Mouse (Mus musculus) limb, embryonic 11.5 days (tissue): ENCODE data around the gene Slc25a25. TPM values are rescaled to one million over a fixed set of nuclear protein-coding genes. Genes with fewer than 3 reads are reported as not detected.

Source experiments
- ATAC-seq: fragments of 200-750 bp; cut with Nextera tagmentation; 2 replicates; pipeline ENCODE4 v1.8.0; 2017; ENCODE audit warnings: low read depth; ENCODE audit not compliant: insufficient number of reproducible peaks, low FRiP score, low TSS enrichment
- DNase-seq: peaks from one replicate; pipeline ENCODE4 v3.0.0-alpha.2; 2015; ENCODE audit warnings: low spot score
- H3K27ac ChIP-seq: fragments of 300-500 bp; sonication (generic); replicated peaks from 2 replicates; pipeline ENCODE4 v1.5.1; 2014; ENCODE audit warnings: low read depth, mild to moderate bottlenecking, low read length
- H3K27me3 ChIP-seq: fragments of 300-500 bp; sonication (generic); 2 replicates; pipeline ENCODE4 v1.6.1; 2014; ENCODE audit warnings: mild to moderate bottlenecking, low read length, mixed read lengths; ENCODE audit not compliant: control insufficient read depth, insufficient read depth
- H3K36me3 ChIP-seq: fragments of 300-500 bp; sonication (generic); 2 replicates; pipeline ENCODE4 v1.6.1; 2014; ENCODE audit warnings: mild to moderate bottlenecking, low read length, moderate library complexity, mixed read lengths; ENCODE audit not compliant: control insufficient read depth, insufficient read depth
- H3K4me1 ChIP-seq: fragments of 300-500 bp; sonication (generic); 2 replicates; pipeline ENCODE4 v1.6.1; 2014; ENCODE audit warnings: low read length, mixed read lengths; ENCODE audit not compliant: control insufficient read depth, insufficient read depth
- H3K4me2 ChIP-seq: fragments of 300-500 bp; sonication (generic); 2 replicates; pipeline ENCODE4 v1.6.1; 2014; ENCODE audit warnings: low read depth, mild to moderate bottlenecking, moderate library complexity; ENCODE audit not compliant: severe bottlenecking
- H3K4me3 ChIP-seq: fragments of 300-500 bp; sonication (generic); 2 replicates; pipeline ENCODE4 v1.5.1; 2014; ENCODE audit warnings: low read depth, low read length
- H3K9ac ChIP-seq: fragments of 300-500 bp; sonication (generic); 2 replicates; pipeline ENCODE4 v1.6.1; 2014; ENCODE audit warnings: mild to moderate bottlenecking, low read length
- H3K9me3 ChIP-seq: fragments of 300-500 bp; sonication (generic); 2 replicates; pipeline ENCODE4 v1.6.1; 2016; ENCODE audit warnings: low read length; ENCODE audit not compliant: control insufficient read depth
- WGBS: fragments of 180-500 bp; shearing (Covaris S2); extraction: QIAGEN DNeasy Blood & Tissue Kit; methylation state at CpG from one replicate; pipeline ENCODE4 v1.1.7; 2014; 5-methylcytosine and 5-hydroxymethylcytosine counted together
- polyA plus RNA-seq: library from polyadenylated mRNA; unstranded; fragments of >200 nt; fragmentation: Nextera tagmentation; extraction: Ambion mirVana; gene quantifications from 2 replicates; pipeline ENCODE4 v1.2.1, GENCODE M21; 2014

Slc25a25 gene
- polyA plus RNA-seq, 1 experiment from 2014 or later, result 19.2 TPM

DNA sequence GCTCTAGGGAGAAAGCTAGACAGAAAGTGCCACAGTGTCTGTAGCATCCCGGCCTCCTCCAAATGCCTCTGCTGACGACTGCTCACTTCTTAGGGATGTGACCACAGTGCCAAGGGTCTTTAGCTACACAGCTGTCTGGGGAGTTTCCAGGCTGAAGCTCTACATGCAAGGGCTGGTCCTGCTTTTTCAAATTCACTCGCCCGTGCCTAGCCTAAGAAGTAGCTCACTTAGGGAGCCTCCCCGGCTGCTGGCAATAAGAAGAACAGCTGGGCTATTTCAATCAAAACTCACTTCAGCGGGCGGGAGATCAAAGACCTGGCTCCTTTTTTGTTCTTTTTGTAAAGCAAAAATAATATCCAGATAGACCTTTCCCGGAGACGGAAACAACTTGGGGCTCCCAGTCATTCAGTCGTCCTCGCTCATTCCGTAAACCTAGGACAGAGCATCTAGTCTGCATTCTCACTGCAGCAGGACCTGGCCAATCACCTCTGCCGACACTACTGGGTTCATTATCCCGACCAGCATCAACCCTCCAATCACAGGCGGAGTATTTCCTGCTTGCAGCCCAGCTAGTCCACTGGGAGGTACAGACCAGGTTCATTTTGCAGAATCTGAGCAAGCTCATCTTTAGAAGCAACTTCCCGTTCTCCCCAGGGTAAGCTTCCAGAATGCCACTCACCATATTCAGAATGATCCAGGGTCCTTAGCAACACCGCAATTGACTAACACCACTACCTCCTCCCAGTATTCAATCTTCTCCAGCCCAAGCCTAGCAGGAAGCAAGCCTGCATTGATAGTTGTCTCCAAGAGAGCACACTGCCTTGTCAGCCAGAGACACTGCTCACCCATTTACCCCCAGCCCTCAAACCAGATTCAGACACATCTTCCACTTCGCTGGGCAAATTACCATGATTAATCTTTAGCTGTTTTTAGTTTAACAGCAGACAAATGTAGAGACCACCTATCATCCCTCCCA is 20.3 kb downstream of the Slc25a25 start:
- H3K36me3 ChIP-seq, result no peaks in the 10 kb centered on the region
- H3K4me3 ChIP-seq, result peak overlapping the region; percentile 47
- WGBS, result 10% methylated on average over 18 of the region's 18 CpGs
- ATAC-seq (peak; percentile 89), DNase-seq (peak; percentile 91)
- H3K9me3 ChIP-seq, result no peaks in the 10 kb centered on the region
- H3K27ac ChIP-seq, result 0 out of 2 replicates have a peak overlapping the region, but pooled peaks have one; percentile 2
- H3K9ac ChIP-seq, result peak overlapping the region; percentile 71
- peaks cover 13% of the 10 kb centered on the region for H3K4me1 ChIP-seq
- peak overlapping the region; percentile 62 for H3K4me2 ChIP-seq
- no peaks in the 10 kb centered on the region for H3K27me3 ChIP-seq

DNA sequence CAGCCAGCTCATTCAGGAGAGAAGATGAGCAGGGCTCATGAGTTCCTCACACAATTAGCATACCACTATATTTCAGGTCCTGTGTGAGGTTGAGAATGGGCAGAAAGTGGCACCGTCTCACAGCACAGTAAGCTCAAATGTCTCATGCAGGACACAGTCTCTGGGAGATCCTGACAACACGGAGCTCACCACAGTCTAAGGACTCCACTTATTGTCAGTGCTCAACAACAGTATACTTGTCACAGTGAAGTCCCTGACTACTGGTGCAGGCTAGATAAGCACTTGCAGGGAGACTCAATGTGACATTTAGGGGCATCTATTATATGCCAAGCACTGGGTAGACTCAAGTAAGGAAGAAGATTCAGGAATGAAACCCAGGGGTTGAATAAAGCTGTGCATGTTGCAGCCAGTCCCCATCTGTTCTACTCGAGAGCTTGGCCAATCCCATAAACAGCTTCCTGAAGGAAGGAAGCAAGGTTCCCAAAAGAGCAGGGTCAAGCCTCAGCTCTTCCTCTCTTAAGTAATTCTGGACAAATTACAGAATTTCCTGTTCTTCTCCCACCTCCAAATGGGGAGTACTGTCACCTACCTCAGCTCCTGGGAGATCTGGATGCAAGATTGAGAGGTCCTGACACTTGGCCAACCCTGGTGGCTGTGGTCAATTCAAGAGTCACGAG is 21.9 kb downstream of the Slc25a25 start:
- Histone ChIP-seq H3K9ac (no peak overlapping the region), H3K4me1 (peaks cover 18% of the 10 kb centered on the region)

DNA sequence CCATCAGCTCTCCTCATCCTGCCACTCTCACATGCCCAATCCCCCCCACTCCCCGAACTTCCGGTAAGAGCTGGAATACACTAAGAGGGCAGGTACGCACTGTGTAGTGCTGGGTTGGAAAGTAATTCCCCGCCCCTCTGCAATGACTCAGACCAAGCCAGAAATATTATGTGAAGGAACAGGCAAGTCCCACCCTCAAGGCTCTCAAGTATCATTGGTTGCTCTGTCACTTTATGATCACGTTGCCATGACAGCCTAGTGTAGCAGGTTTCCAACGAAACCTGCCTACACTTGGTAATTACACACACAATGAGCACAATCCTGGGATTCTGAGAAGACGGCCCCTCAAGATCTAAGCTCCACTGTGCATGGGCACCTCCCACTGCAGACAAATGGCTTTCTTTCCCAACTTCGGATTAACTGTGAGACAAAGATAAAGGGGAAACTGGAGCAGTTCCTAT is 23.0 kb downstream of the Slc25a25 start:
- no peaks in the 10 kb centered on the region for H3K9me3 ChIP-seq
- no peak overlapping the region for H3K9ac ChIP-seq
- no peak overlapping the region for H3K27ac ChIP-seq
- DNase-seq (no peak), ATAC-seq (peak; percentile 23; the same call in 1 of the 2 replicates)
- no peaks in the 10 kb centered on the region for H3K36me3 ChIP-seq
- H3K4me2 ChIP-seq, result 0 out of 2 replicates have a peak overlapping the region, but pooled peaks have one; percentile 24
- 59% methylated on average over 8 of the region's 8 CpGs for WGBS
- no peaks in the 10 kb centered on the region for H3K27me3 ChIP-seq
- H3K4me1 ChIP-seq, result peaks cover 27% of the 10 kb centered on the region
- H3K4me3 ChIP-seq, result no peak overlapping the region

More for the DNA sequence above, 21.9 kb downstream of the Slc25a25 start:
- H3K4me3 ChIP-seq, result no peak overlapping the region
- H3K27ac ChIP-seq, result no peak overlapping the region
- H3K27me3 ChIP-seq, result no peaks in the 10 kb centered on the region
- no peak overlapping the region for H3K4me2 ChIP-seq
- no peak for ATAC-seq
- no peak for DNase-seq
- H3K9me3 ChIP-seq, result no peaks in the 10 kb centered on the region
- no peaks in the 10 kb centered on the region for H3K36me3 ChIP-seq
- WGBS, result 81% methylated on average over 4 of the region's 4 CpGs

DNA sequence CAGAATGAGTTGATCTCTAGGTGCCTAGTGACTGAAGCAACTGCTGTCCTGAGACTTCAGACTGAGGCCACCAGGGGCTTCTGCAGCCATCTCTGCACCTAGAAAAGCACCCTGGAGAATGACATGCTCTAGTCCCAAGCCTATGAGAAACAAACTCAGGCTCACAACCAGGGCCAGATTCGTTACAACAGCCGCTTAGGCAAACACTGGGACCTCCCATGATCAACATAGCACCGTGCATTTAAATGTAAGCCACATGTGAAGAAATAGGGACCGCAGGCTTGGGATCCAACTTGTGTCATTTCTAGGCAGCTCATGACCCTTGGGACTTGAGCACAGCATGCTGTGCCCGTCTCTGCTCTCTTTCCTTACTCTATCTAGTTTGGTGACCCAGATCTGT is 23.5 kb downstream of the Slc25a25 start:
- WGBS, result 74% methylated on average over 5 of the region's 5 CpGs
- H3K4me2 ChIP-seq, result no peak overlapping the region
- no peak for ATAC-seq

DNA sequence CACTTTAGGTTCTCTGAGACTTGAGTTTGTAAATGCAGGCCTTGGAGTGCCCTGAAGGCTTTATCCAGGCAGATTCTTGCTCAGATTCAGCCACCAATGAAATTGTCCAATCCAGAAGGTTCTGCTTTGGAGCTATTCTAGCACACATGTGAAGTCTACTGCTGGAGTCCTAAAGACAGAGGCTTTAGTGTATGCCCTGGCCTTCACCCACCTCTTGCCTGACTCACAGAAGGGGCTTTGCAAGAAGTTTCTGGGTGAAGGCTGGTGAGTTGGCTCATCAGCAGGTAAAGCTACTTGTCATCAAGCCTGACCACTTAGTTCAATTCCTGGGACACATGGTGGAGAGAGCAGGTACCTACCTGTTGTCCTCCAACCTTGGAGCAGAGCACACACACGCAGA is 25.1 kb downstream of the Slc25a25 start:
- no peaks in the 10 kb centered on the region for H3K9me3 ChIP-seq
- no peak overlapping the region for H3K9ac ChIP-seq
- ATAC-seq, result no peak
- H3K4me3 ChIP-seq, result no peak overlapping the region
- no peak overlapping the region for H3K27ac ChIP-seq
- H3K4me1 ChIP-seq, result peaks cover 33% of the 10 kb centered on the region
- H3K27me3 ChIP-seq, result no peaks in the 10 kb centered on the region
- 85% methylated on average over 1 of the region's 1 CpGs for WGBS
- H3K36me3 ChIP-seq, result no peaks in the 10 kb centered on the region
- no peak overlapping the region for H3K4me2 ChIP-seq
- no peak for DNase-seq

More for the DNA sequence above, 23.5 kb downstream of the Slc25a25 start:
- Histone ChIP-seq H3K9me3 (no peaks in the 10 kb centered on the region), H3K4me1 (peaks cover 33% of the 10 kb centered on the region), H3K9ac (no peak overlapping the region), H3K36me3 (no peaks in the 10 kb centered on the region), H3K27me3 (no peaks in the 10 kb centered on the region), H3K4me3 (no peak overlapping the region), H3K27ac (no peak overlapping the region)
- no peak for DNase-seq

DNA sequence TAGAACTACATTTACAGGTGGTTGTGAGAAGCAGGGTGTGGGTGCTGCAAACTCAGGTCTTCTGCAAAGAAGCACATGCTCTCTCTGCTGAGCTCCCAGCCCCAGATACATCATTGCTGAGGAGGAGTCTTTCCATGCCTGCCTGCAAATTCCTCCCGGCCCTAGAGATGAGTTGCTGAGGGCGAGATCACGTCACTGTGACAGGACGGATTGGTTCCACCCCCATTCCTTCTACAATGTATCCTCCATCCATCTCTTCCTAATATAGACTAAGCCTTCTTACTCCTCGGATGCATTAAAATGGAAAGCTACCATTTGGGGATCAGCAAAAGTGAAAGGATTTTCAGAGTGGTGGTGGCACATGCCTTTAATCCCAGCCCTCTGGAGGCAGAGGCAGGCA is 25.7 kb downstream of the Slc25a25 start:
- no peaks in the 10 kb centered on the region; the same call in 1 of the 2 replicates for H3K36me3 ChIP-seq
- ATAC-seq, result no peak
- H3K9ac ChIP-seq, result no peak overlapping the region
- H3K4me2 ChIP-seq, result no peak overlapping the region
- 85% methylated on average over 5 of the region's 5 CpGs for WGBS
- H3K9me3 ChIP-seq, result no peaks in the 10 kb centered on the region
- H3K4me1 ChIP-seq, result peaks cover 33% of the 10 kb centered on the region
- no peak overlapping the region for H3K4me3 ChIP-seq
- no peak for DNase-seq
- H3K27me3 ChIP-seq, result no peaks in the 10 kb centered on the region
- H3K27ac ChIP-seq, result no peak overlapping the region

DNA sequence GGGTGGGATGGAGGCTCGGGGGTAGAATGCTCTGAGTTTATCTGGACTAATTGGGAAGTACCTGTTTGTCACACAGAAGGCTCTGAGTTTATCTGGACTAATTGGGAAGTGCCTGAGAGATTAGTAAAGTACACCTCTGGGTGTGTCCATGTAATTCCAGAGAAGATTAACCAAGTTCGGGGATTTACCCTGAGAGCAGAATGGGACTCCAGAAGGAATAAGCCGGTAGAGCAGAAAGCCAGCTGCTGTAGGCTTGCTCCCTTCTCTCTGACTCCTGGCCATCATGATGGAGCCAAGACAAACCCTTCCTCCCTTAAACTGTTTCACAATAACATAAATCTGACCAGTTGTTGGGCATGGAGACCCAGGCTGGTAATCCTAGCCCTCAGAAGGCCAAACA is 26.4 kb downstream of the Slc25a25 start:
- 51% methylated on average over 3 of the region's 3 CpGs for WGBS
- ATAC-seq (no peak), DNase-seq (no peak)
- Histone ChIP-seq H3K27ac (peak overlapping the region; percentile 72; the same call in 1 of the 2 replicates), H3K27me3 (no peaks in the 10 kb centered on the region), H3K4me2 (no peak overlapping the region), H3K4me3 (no peak overlapping the region), H3K4me1 (peaks cover 31% of the 10 kb centered on the region), H3K9me3 (no peaks in the 10 kb centered on the region), H3K9ac (no peak overlapping the region), H3K36me3 (peaks cover 3% of the 10 kb centered on the region; the same call in 1 of the 2 replicates)
